ENCODE assay signal across 16 mouse cellular contexts in the genomic region with DNA sequence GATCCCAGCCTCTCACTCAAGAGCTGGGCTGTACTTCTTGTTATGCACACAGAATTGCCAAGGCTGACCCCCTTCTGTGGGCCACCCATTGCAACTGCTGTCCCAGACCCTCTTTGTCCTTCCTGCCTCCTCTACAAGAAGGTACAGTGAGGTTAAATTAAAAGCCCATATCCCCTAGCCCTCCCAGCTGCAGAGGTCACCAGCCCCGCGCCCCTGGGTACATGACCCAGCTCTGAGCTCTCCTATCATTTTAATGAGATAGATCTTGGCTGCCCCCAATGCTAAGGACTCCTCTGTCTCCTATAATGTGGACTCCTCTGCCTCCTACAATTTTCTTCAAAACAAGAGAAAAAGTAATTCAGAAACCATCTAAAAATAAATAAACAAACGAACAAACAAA.
"Had no signal": no experiment of that assay in that cellular context is flagged by ENCODE, and none has a peak within 500 bp of the region (broad histone marks: within the 10 kb centered on the region; RNA-seq: fewer than 3 reads in every experiment).

No protein-coding gene starts in this region.

- H3K4me3 ChIP-seq: neural tube, embryonic 13.5 days; neural tube, embryonic 15.5 days; stomach, embryonic 15.5 days had no signal

- H3K9ac ChIP-seq: neural tube, embryonic 13.5 days; neural tube, embryonic 15.5 days; stomach, embryonic 15.5 days had no signal

- H3K4me1 ChIP-seq: stomach, embryonic 15.5 days had no signal

- H3K36me3 ChIP-seq: stomach, embryonic 15.5 days had no signal

- H3K4me2 ChIP-seq: neural tube, embryonic 13.5 days; neural tube, embryonic 15.5 days; stomach, embryonic 15.5 days had no signal

- DNase-seq: retina, postnatal 1 day; right cerebral cortex, adult 18-20 months; right cerebral cortex, postnatal 14 days; right cerebral cortex, postnatal 25 days; right cerebral cortex, postnatal 4 days; spleen, adult 18-20 months; thymus, adult 18-20 months; thymus, adult 2 months; thymus, postnatal 14 days; thymus, postnatal 25 days; thymus, postnatal 36 days; thymus, postnatal 4 days had no signal

- H3K9me3 ChIP-seq: neural tube, embryonic 13.5 days; neural tube, embryonic 15.5 days; stomach, embryonic 15.5 days had no signal

- H3K27ac ChIP-seq: neural tube, embryonic 13.5 days; neural tube, embryonic 15.5 days; stomach, embryonic 15.5 days; stomach, postnatal 0 days had no signal

- H3K27me3 ChIP-seq: neural tube, embryonic 13.5 days; neural tube, embryonic 15.5 days; stomach, embryonic 15.5 days had no signal
